Mouse (Mus musculus) midbrain, embryonic 16.5 days (tissue): ENCODE data around the gene Ash1l. TPM values are rescaled to one million over a fixed set of nuclear protein-coding genes. Genes with fewer than 3 reads are reported as not detected.

Experiments
- ATAC-seq: fragments of 200-750 bp; cut with Nextera tagmentation; 2 replicates; pipeline ENCODE4 v1.8.0; 2017; ENCODE audit warnings: moderate TSS enrichment
- H3K27ac ChIP-seq: fragments of 300-500 bp; sonication (generic); 2 replicates; pipeline ENCODE4 v1.5.1; 2014; ENCODE audit warnings: mild to moderate bottlenecking, low read length, mixed read lengths
- H3K27me3 ChIP-seq: fragments of 300-500 bp; sonication (generic); 2 replicates; pipeline ENCODE4 v1.6.1; 2014; ENCODE audit warnings: low read depth, low read length, mixed read lengths; ENCODE audit not compliant: control insufficient read depth, insufficient read depth
- H3K36me3 ChIP-seq: fragments of 300-500 bp; sonication (generic); 2 replicates; pipeline ENCODE4 v1.6.1; 2014; ENCODE audit warnings: mild to moderate bottlenecking, low read length, moderate library complexity, mixed read lengths; ENCODE audit not compliant: control insufficient read depth, insufficient read depth
- H3K4me1 ChIP-seq: fragments of 300-500 bp; sonication (generic); 2 replicates; pipeline ENCODE4 v1.6.1; 2014; ENCODE audit warnings: mild to moderate bottlenecking, low read length, mixed read lengths; ENCODE audit not compliant: control insufficient read depth, insufficient read depth
- H3K4me2 ChIP-seq: fragments of 300-500 bp; sonication (generic); 2 replicates; pipeline ENCODE4 v1.6.1; 2014; ENCODE audit warnings: mild to moderate bottlenecking, low read length, mixed read lengths
- H3K4me3 ChIP-seq: fragments of 300-500 bp; sonication (generic); 2 replicates; pipeline ENCODE4 v1.5.1; 2014; ENCODE audit warnings: low read depth, mild to moderate bottlenecking, low read length, moderate library complexity, mixed read lengths
- H3K9ac ChIP-seq: fragments of 300-500 bp; sonication (generic); 2 replicates; pipeline ENCODE4 v1.6.1; 2014; ENCODE audit warnings: low read depth, low read length, mixed read lengths
- H3K9me3 ChIP-seq: fragments of 300-500 bp; sonication (generic); replicated peaks from 2 replicates; pipeline ENCODE4 v1.6.1; 2014; ENCODE audit warnings: mild to moderate bottlenecking, low read length, mixed read lengths; ENCODE audit not compliant: control insufficient read depth, poor library complexity, severe bottlenecking
- WGBS: fragments of 180-500 bp; shearing (Covaris S2); extraction: QIAGEN DNeasy Blood & Tissue Kit; methylation state at CpG from one replicate; pipeline ENCODE4 v1.1.7; 2014; 5-methylcytosine and 5-hydroxymethylcytosine counted together
- polyA plus RNA-seq: library from polyadenylated mRNA; unstranded; fragments of >200 nt; fragmentation: Nextera tagmentation; extraction: Ambion mirVana; gene quantifications from 2 replicates; pipeline ENCODE4 v1.2.1, GENCODE M21; 2015

Gene Ash1l
- polyA plus RNA-seq, 1 experiment from 2014 or later: 19.0 TPM

GRCm38 (mm10) chr3:89084654-89085190, 134.3 kb downstream of the Ash1l start:
- WGBS: 89% methylated on average over 12 of the region's 12 CpGs
- H3K9ac ChIP-seq: no peak overlapping the region
- H3K4me3 ChIP-seq: no peak overlapping the region
- H3K27me3 ChIP-seq: no peaks in the 10 kb centered on the region
- H3K4me1 ChIP-seq: peaks cover 8% of the 10 kb centered on the region
- ATAC-seq: no peak
- peaks cover 33% of the 10 kb centered on the region for H3K36me3 ChIP-seq
- no peaks in the 10 kb centered on the region for H3K9me3 ChIP-seq
- no peak overlapping the region for H3K4me2 ChIP-seq
- H3K27ac ChIP-seq: no peak overlapping the region

- Histone ChIP-seq H3K27ac (no peak overlapping the region), H3K4me3 (no peak overlapping the region), H3K9me3 (no peaks in the 10 kb centered on the region), H3K9ac (no peak overlapping the region), H3K27me3 (no peaks in the 10 kb centered on the region), H3K4me2 (no peak overlapping the region), H3K36me3 (peaks cover 33% of the 10 kb centered on the region), H3K4me1 (peaks cover 19% of the 10 kb centered on the region)
- WGBS: 25% methylated on average over 19 of the region's 21 CpGs
- ATAC-seq: no peak
These were observed 137.1 kb downstream of the Ash1l start for GRCm38 (mm10) chr3:89087338-89088110.

- no peak for ATAC-seq
- WGBS: 62% methylated on average over 14 of the region's 14 CpGs
- Histone ChIP-seq H3K4me3 (no peak overlapping the region; the same call in 1 of the 2 replicates), H3K27me3 (no peaks in the 10 kb centered on the region), H3K4me2 (peak overlapping the region; percentile 97), H3K9ac (peak overlapping the region; percentile 86; the same call in 1 of the 2 replicates), H3K9me3 (no peaks in the 10 kb centered on the region), H3K27ac (no peak overlapping the region), H3K4me1 (peaks cover 19% of the 10 kb centered on the region), H3K36me3 (peaks cover 31% of the 10 kb centered on the region)
These were observed 138.6 kb downstream of the Ash1l start for GRCm38 (mm10) chr3:89088974-89089373.

- H3K9me3 ChIP-seq: no peaks in the 10 kb centered on the region
- WGBS: under 1% methylated on average over 37 of the region's 40 CpGs
- peak overlapping the region; percentile 82 for H3K4me3 ChIP-seq
- peaks cover 32% of the 10 kb centered on the region for H3K36me3 ChIP-seq
- ATAC-seq: peak; percentile 73
- peak overlapping the region; percentile 86 for H3K9ac ChIP-seq
- H3K27ac ChIP-seq: peak overlapping the region; percentile 79
- no peaks in the 10 kb centered on the region for H3K27me3 ChIP-seq
- H3K4me1 ChIP-seq: peaks cover 19% of the 10 kb centered on the region
- H3K4me2 ChIP-seq: peak overlapping the region; percentile 97
These were observed 139.6 kb downstream of the Ash1l start for GRCm38 (mm10) chr3:89089882-89090591.

GRCm38 (mm10) chr3:89090694-89091655, 140.6 kb downstream of the Ash1l start:
- Histone ChIP-seq H3K9ac (peak overlapping the region; percentile 86), H3K4me3 (peak overlapping the region; percentile 82), H3K27ac (peak overlapping the region; percentile 79), H3K4me2 (peak overlapping the region; percentile 97), H3K4me1 (peaks cover 19% of the 10 kb centered on the region), H3K36me3 (peaks cover 35% of the 10 kb centered on the region), H3K27me3 (no peaks in the 10 kb centered on the region), H3K9me3 (no peaks in the 10 kb centered on the region)
- ATAC-seq: peak; percentile 46
- WGBS: under 1% methylated on average over 61 of the region's 74 CpGs

GRCm38 (mm10) chr3:89091811-89092508, 141.5 kb downstream of the Ash1l start:
- Histone ChIP-seq H3K4me3 (peak overlapping the region; percentile 82), H3K9ac (peak overlapping the region; percentile 86), H3K9me3 (no peaks in the 10 kb centered on the region), H3K4me2 (peak overlapping the region; percentile 97), H3K27me3 (no peaks in the 10 kb centered on the region), H3K27ac (peak overlapping the region; percentile 79), H3K4me1 (peaks cover 19% of the 10 kb centered on the region), H3K36me3 (peaks cover 36% of the 10 kb centered on the region)
- WGBS: 7% methylated on average over 20 of the region's 20 CpGs
- ATAC-seq: no peak

- peaks cover 19% of the 10 kb centered on the region for H3K4me1 ChIP-seq
- no peaks in the 10 kb centered on the region for H3K9me3 ChIP-seq
- peak overlapping the region; percentile 74 for H3K27ac ChIP-seq
- H3K4me2 ChIP-seq: peak overlapping the region; percentile 97
- peak overlapping the region; percentile 82 for H3K4me3 ChIP-seq
- H3K27me3 ChIP-seq: no peaks in the 10 kb centered on the region
- 11% methylated on average over 11 of the region's 11 CpGs for WGBS
- peaks cover 36% of the 10 kb centered on the region for H3K36me3 ChIP-seq
- ATAC-seq: peak; percentile 32
- peak overlapping the region; percentile 86 for H3K9ac ChIP-seq
These were observed 142.2 kb downstream of the Ash1l start for GRCm38 (mm10) chr3:89092509-89093090.
